Mouse (Mus musculus): ENCODE measurements around the gene Ptpro.

The Ptpro gene

GRCm38 (mm10) chr6:137503462-137503861, 251.3 kb downstream of the Ptpro start:
- DNase-seq = no peak

- DNase-seq = no peak
These were observed 251.9 kb downstream of the Ptpro start for GRCm38 (mm10) chr6:137504052-137504451.

- no peak for DNase-seq
These were observed 253.6 kb downstream of the Ptpro start for GRCm38 (mm10) chr6:137505555-137506227.

GRCm38 (mm10) chr6:137506563-137506962, 254.4 kb downstream of the Ptpro start:
- DNase-seq = no peak

GRCm38 (mm10) chr6:137508936-137509335, 256.8 kb downstream of the Ptpro start:
- DNase-seq = no peak

- no peak for DNase-seq
These were observed 257.4 kb downstream of the Ptpro start for GRCm38 (mm10) chr6:137509341-137510045.

- no peak for DNase-seq
These were observed 260.6 kb downstream of the Ptpro start for GRCm38 (mm10) chr6:137512753-137513152.

All from right cerebral cortex, postnatal 4 days (tissue).